Mouse (Mus musculus): ENCODE data around the gene Lrrc25. TPM values are rescaled to one million over a fixed set of nuclear protein-coding genes. Genes with fewer than 3 reads are reported as not detected.

Lrrc25 gene
- polyA plus RNA-seq, 1 experiment from 2014 or later: 0.20 TPM

GRCm38 (mm10) chr8:70610796-70611771 lies 4.9 kb upstream of the Lrrc25 start:
- Histone ChIP-seq H3K4me2 (ENCODE audit: low read depth, low read length) (peak overlapping the region; percentile 86), H3K36me3 (ENCODE audit: control insufficient read depth, insufficient read depth, low read length) (no peaks in the 10 kb centered on the region), H3K27ac (ENCODE audit: low read depth, low read length) (peak overlapping the region; percentile 31), H3K4me3 (ENCODE audit: low read depth, low read length) (peak overlapping the region; percentile 35), H3K4me1 (ENCODE audit: control insufficient read depth, insufficient read depth, low read length) (peaks cover 32% of the 10 kb centered on the region), H3K27me3 (ENCODE audit: control insufficient read depth, insufficient read depth, low read length) (no peaks in the 10 kb centered on the region), H3K9ac (replicated peaks; ENCODE audit: low read depth, low read length) (peak overlapping the region; percentile 46), H3K9me3 (ENCODE audit: control insufficient read depth, low read length) (no peaks in the 10 kb centered on the region)
- ATAC-seq (ENCODE audit: low read depth): no peak
- under 1% methylated on average over 54 of the region's 54 CpGs for WGBS

DNA sequence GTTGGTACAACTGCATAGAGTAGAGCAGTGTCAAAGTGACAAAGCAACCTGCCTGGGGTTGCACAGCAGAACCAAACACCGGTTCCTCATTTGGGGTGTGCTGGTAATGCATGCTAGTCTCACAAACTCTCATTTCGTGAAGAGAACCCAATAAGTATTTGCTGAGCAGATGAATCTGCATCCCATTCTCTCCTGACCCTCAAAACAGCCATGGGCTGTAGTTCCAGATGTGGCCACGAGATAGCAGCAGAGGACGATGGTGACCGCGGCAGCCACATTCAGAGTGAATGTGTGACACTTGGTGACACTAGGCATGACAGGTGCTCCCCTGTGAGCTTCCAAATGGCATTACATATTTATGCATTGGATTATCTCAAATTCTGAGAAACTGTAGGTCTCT lies 4.1 kb upstream of the Lrrc25 start:
- Histone ChIP-seq H3K27me3 (ENCODE audit: control insufficient read depth, insufficient read depth, low read length) (no peaks in the 10 kb centered on the region), H3K36me3 (ENCODE audit: control insufficient read depth, insufficient read depth, low read length) (no peaks in the 10 kb centered on the region), H3K4me2 (ENCODE audit: low read depth, low read length) (peak overlapping the region; percentile 86), H3K9ac (replicated peaks; ENCODE audit: low read depth, low read length) (no peak overlapping the region), H3K4me1 (ENCODE audit: control insufficient read depth, insufficient read depth, low read length) (peaks cover 30% of the 10 kb centered on the region), H3K9me3 (ENCODE audit: control insufficient read depth, low read length) (no peaks in the 10 kb centered on the region), H3K4me3 (ENCODE audit: low read depth, low read length) (peak overlapping the region; percentile 35), H3K27ac (ENCODE audit: low read depth, low read length) (peak overlapping the region; percentile 31; the same call in 1 of the 2 replicates)
- ATAC-seq (ENCODE audit: low read depth): no peak
- 0% methylated on average over 6 of the region's 6 CpGs for WGBS

- H3K36me3 ChIP-seq (ENCODE audit: control insufficient read depth, insufficient read depth, low read length): no peaks in the 10 kb centered on the region
- ATAC-seq (ENCODE audit: low read depth): no peak
- 0 out of 2 replicates have a peak overlapping the region, but pooled peaks have one; percentile 8 for H3K9ac ChIP-seq (replicated peaks; ENCODE audit: low read depth, low read length)
- no peak overlapping the region for H3K27ac ChIP-seq (ENCODE audit: low read depth, low read length)
- no peak overlapping the region for H3K4me3 ChIP-seq (ENCODE audit: low read depth, low read length)
- no peaks in the 10 kb centered on the region for H3K9me3 ChIP-seq (ENCODE audit: control insufficient read depth, low read length)
- 5% methylated on average over 1 of the region's 1 CpGs for WGBS
- no peak overlapping the region for H3K4me2 ChIP-seq (ENCODE audit: low read depth, low read length)
- peaks cover 23% of the 10 kb centered on the region for H3K4me1 ChIP-seq (ENCODE audit: control insufficient read depth, insufficient read depth, low read length)
- H3K27me3 ChIP-seq (ENCODE audit: control insufficient read depth, insufficient read depth, low read length): no peaks in the 10 kb centered on the region
Measured at GRCm38 (mm10) chr8:70613763-70614162, 2.2 kb upstream of the Lrrc25 start.

- no peak overlapping the region for H3K4me3 ChIP-seq (ENCODE audit: low read depth, low read length)
- H3K4me2 ChIP-seq (ENCODE audit: low read depth, low read length): no peak overlapping the region
- no peak overlapping the region for H3K9ac ChIP-seq (replicated peaks; ENCODE audit: low read depth, low read length)
- no peaks in the 10 kb centered on the region for H3K9me3 ChIP-seq (ENCODE audit: control insufficient read depth, low read length)
- 62% methylated on average over 5 of the region's 5 CpGs for WGBS
- no peak overlapping the region for H3K27ac ChIP-seq (ENCODE audit: low read depth, low read length)
- peaks cover 17% of the 10 kb centered on the region for H3K4me1 ChIP-seq (ENCODE audit: control insufficient read depth, insufficient read depth, low read length)
- H3K27me3 ChIP-seq (ENCODE audit: control insufficient read depth, insufficient read depth, low read length): no peaks in the 10 kb centered on the region
- no peaks in the 10 kb centered on the region for H3K36me3 ChIP-seq (ENCODE audit: control insufficient read depth, insufficient read depth, low read length)
- no peak for ATAC-seq (ENCODE audit: low read depth)
Measured at GRCm38 (mm10) chr8:70614469-70614868, 1.5 kb upstream of the Lrrc25 start.

DNA sequence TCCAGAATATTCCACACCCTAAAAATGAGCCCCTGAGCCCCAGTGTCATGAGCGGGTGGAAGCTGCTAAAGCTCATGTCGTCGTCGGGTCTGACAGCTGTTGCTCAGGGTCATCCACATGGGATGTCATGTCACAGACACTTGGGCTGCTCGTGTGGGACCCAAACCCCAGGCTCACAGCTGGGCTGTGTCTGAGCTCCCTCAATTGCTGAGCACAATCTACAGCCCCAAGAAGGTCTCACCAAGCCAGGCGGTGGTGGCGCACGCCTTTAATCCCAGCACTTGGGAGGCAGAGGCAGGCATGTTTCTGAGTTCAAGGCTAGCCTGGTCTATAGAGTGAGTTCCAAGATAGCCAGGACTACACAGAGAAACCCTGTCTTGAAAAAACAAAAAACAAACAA lies 674 bp upstream of the Lrrc25 start:
- H3K27ac ChIP-seq (ENCODE audit: low read depth, low read length): no peak overlapping the region
- WGBS: 87% methylated on average over 8 of the region's 8 CpGs

DNA sequence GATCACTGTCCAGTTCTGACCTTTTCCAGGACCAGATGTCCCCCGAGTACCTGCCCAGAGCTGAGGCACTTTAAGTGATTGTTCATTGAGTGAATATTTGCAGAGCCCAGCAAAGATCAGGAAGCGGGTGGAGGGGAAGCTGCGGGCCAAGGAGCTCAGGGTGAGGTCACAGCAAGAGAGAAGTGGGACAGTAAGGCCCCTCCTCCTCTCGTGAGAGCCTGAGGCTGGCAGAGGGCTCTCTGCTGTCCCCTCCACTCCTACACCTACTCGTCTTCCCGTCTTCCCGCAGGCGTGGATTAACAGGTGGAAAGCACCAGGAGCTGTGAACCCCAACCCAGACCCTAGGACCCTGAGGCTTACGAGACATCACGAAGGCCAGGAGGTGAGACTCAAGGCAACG lies 690 bp downstream of the Lrrc25 start:
- Histone ChIP-seq H3K27ac (ENCODE audit: low read depth, low read length) (no peak overlapping the region), H3K36me3 (ENCODE audit: control insufficient read depth, insufficient read depth, low read length) (no peaks in the 10 kb centered on the region), H3K27me3 (ENCODE audit: control insufficient read depth, insufficient read depth, low read length) (no peaks in the 10 kb centered on the region), H3K9me3 (ENCODE audit: control insufficient read depth, low read length) (no peaks in the 10 kb centered on the region), H3K4me2 (ENCODE audit: low read depth, low read length) (no peak overlapping the region), H3K4me1 (ENCODE audit: control insufficient read depth, insufficient read depth, low read length) (no peaks in the 10 kb centered on the region), H3K4me3 (ENCODE audit: low read depth, low read length) (no peak overlapping the region), H3K9ac (replicated peaks; ENCODE audit: low read depth, low read length) (no peak overlapping the region)
- ATAC-seq (ENCODE audit: low read depth): no peak
- WGBS: 59% methylated on average over 11 of the region's 11 CpGs

More for the DNA sequence above, 674 bp upstream of the Lrrc25 start:
- no peak for ATAC-seq (ENCODE audit: low read depth)
- H3K9me3 ChIP-seq (ENCODE audit: control insufficient read depth, low read length): no peaks in the 10 kb centered on the region
- no peak overlapping the region for H3K4me2 ChIP-seq (ENCODE audit: low read depth, low read length)
- H3K27me3 ChIP-seq (ENCODE audit: control insufficient read depth, insufficient read depth, low read length): no peaks in the 10 kb centered on the region
- no peak overlapping the region for H3K4me3 ChIP-seq (ENCODE audit: low read depth, low read length)
- no peaks in the 10 kb centered on the region for H3K36me3 ChIP-seq (ENCODE audit: control insufficient read depth, insufficient read depth, low read length)
- H3K9ac ChIP-seq (replicated peaks; ENCODE audit: low read depth, low read length): no peak overlapping the region
- H3K4me1 ChIP-seq (ENCODE audit: control insufficient read depth, insufficient read depth, low read length): peaks cover 12% of the 10 kb centered on the region

DNA sequence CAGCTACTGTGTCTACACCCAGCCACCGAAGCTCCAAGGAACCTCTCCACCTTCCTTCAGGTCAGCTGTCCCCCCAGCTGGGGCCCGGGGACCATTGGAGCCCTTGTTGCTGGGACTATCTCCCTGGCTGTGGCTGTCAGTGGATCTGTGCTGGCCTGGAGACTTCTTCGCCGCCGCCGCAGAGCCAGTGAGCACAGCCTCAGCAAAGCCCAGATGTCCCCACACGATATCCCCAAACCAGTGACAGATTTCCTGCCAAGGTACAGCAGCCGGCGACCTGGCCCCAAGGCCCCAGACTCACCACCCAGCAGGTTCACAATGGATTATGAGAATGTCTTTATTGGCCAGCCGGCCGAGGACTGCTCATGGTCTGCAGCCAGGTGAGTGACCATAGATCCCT lies 2.0 kb downstream of the Lrrc25 start:
- no peak for ATAC-seq (ENCODE audit: low read depth)
- no peak overlapping the region for H3K9ac ChIP-seq (replicated peaks; ENCODE audit: low read depth, low read length)
- no peaks in the 10 kb centered on the region for H3K27me3 ChIP-seq (ENCODE audit: control insufficient read depth, insufficient read depth, low read length)
- WGBS: 84% methylated on average over 11 of the region's 11 CpGs
- H3K4me3 ChIP-seq (ENCODE audit: low read depth, low read length): no peak overlapping the region
- no peaks in the 10 kb centered on the region for H3K36me3 ChIP-seq (ENCODE audit: control insufficient read depth, insufficient read depth, low read length)
- H3K4me1 ChIP-seq (ENCODE audit: control insufficient read depth, insufficient read depth, low read length): no peaks in the 10 kb centered on the region
- no peak overlapping the region for H3K4me2 ChIP-seq (ENCODE audit: low read depth, low read length)
- no peaks in the 10 kb centered on the region for H3K9me3 ChIP-seq (ENCODE audit: control insufficient read depth, low read length)
- no peak overlapping the region for H3K27ac ChIP-seq (ENCODE audit: low read depth, low read length)

DNA sequence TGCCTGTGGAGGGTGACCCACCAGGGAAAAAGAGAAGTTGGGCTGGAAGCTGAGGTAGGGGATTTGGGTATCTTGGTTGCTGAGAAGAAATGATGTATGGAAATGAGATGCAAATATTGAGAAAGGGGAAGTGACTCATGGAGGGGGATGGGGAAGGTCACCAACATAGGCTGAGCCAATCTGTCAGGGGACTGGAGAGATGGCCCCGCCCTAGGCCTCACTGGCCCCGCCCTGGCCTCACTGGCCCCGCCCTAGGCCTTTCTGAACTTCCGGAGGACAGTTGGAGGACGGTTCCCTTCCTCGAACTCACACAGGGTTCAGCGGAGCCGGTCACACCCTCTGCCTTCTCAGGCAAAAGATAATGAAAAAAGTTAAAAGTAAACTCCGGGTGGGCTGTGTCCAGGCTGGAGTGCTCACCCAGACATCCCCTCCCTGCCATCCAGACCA lies 3.0 kb downstream of the Lrrc25 start:
- H3K27ac ChIP-seq (ENCODE audit: low read depth, low read length): no peak overlapping the region
- ATAC-seq (ENCODE audit: low read depth): no peak

GRCm38 (mm10) chr8:70622220-70622619 lies 6.3 kb downstream of the Lrrc25 start:
- H3K9ac ChIP-seq (replicated peaks; ENCODE audit: low read depth, low read length): no peak overlapping the region
- no peaks in the 10 kb centered on the region for H3K27me3 ChIP-seq (ENCODE audit: control insufficient read depth, insufficient read depth, low read length)
- H3K4me2 ChIP-seq (ENCODE audit: low read depth, low read length): no peak overlapping the region
- H3K9me3 ChIP-seq (ENCODE audit: control insufficient read depth, low read length): no peaks in the 10 kb centered on the region
- H3K27ac ChIP-seq (ENCODE audit: low read depth, low read length): no peak overlapping the region
- no peaks in the 10 kb centered on the region for H3K4me1 ChIP-seq (ENCODE audit: control insufficient read depth, insufficient read depth, low read length)
- H3K4me3 ChIP-seq (ENCODE audit: low read depth, low read length): no peak overlapping the region
- 67% methylated on average over 3 of the region's 3 CpGs for WGBS
- no peaks in the 10 kb centered on the region for H3K36me3 ChIP-seq (ENCODE audit: control insufficient read depth, insufficient read depth, low read length)
- ATAC-seq (ENCODE audit: low read depth): no peak

More for the DNA sequence above, 3.0 kb downstream of the Lrrc25 start:
- WGBS: 34% methylated on average over 9 of the region's 9 CpGs
- H3K9me3 ChIP-seq (ENCODE audit: control insufficient read depth, low read length): no peaks in the 10 kb centered on the region
- no peaks in the 10 kb centered on the region for H3K36me3 ChIP-seq (ENCODE audit: control insufficient read depth, insufficient read depth, low read length)
- H3K4me2 ChIP-seq (ENCODE audit: low read depth, low read length): no peak overlapping the region
- H3K4me3 ChIP-seq (ENCODE audit: low read depth, low read length): no peak overlapping the region
- no peak overlapping the region for H3K9ac ChIP-seq (replicated peaks; ENCODE audit: low read depth, low read length)
- H3K27me3 ChIP-seq (ENCODE audit: control insufficient read depth, insufficient read depth, low read length): no peaks in the 10 kb centered on the region
- H3K4me1 ChIP-seq (ENCODE audit: control insufficient read depth, insufficient read depth, low read length): no peaks in the 10 kb centered on the region

Measured in neural tube, embryonic 14.5 days (tissue).